Mouse (Mus musculus) thymus, postnatal 14 days (tissue): ENCODE data around the gene Cilp2.
A peak's percentile ranks its signal among the peaks of the same experiment; 100 is the strongest.

Experiments
- DNase-seq: peaks from one replicate; pipeline ENCODE4 v3.0.0; 2021

The Cilp2 gene

DNA sequence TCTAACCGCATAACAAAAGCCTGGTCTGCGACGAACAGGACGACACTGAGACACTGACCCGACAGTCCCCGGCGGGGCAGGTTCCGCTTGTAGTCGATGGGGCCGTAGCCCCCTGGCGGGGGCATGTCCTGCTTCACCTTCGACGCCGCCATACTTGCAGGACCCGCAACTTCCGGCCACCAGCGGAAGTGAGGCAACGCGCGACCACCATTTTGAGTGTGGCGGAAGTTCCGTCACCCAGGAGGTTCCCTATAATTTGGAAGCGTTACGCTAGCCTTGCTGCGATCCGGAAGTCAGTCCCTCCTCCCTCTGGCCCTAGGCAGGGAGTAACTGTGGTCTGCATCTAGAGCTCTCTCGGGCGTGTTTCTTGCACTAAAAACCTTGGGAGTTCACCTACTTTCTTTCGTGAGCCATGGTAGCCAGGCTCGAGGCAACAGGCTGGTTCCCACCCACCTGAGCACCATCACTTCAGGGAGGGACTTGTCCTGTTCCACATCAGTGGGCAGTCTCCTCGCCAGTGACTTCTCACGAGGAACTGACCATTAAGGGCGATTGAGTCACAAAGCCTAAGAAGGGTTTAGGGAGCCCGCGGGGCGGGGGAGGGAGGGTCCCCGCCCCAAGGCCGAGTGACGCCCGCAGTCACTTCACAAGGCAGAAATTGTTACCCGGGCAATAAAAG, 14.1 kb upstream of the Cilp2 start:
- peak; percentile 97 for DNase-seq

DNA sequence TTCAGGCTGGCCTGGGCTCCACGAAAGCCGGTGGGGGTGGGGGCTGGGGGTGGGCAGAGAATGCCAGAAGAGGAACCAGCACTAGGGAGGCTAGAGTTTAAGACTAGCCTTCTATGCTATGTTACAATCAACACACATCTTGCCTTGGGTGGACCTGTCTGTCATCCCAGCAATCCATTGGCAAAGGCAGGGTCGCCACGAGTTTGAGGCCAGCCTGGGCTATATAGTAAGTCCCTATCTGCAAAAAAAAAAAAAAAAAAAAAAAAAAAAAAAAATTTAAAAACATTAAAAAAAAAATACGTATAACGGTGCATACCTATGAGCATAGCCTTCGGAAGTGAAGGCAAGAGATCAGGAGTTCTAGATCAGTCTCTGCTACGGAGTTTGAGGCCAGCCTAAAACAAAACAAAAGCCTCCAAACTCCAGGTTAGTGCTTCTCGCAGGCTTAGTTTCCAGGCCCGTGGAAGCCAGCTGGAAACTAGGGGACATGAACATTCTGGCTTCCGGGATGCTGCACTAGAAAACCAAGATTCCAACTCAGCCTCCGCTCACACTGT, 13.5 kb upstream of the Cilp2 start:
- no peak for DNase-seq

DNA sequence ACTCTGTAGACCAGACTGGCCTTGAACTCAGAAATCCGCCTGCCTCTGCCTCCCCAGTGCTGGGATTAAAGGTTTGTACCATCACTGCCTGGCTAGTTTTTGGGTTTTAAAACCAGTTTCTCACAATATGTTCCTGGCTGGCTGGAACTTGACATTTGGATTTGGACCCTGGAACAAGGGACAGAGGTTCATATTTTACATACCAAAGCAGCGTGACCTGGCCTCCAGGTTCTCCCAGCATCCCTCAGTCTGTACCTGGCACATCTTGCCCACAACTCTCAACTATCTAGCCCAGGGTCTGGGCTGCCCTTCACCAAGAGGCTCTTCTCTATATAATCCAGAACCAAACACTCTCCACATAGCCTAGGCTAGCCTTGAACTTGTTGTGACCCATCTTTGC, 12.4 kb upstream of the Cilp2 start:
- no peak for DNase-seq

DNA sequence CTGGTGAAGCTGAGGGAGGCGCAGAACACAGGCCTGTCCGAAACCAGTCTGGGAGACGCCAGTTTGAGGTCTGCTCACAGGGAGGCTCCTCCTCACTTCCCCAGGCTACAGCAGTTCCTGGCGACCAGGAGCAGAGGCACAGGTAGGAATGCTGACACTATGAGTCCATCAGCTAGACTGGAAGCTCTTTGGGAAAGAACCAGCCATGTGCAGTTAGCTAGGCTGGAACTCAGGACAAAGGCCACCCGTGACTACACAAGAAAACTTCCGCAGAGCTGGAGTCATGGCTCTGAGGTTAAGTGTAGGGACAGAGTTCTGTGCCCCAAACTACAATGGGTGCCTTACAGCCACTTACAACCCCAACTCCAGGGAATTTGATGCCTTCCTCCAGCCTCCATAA, 10.4 kb upstream of the Cilp2 start:
- no peak for DNase-seq

DNA sequence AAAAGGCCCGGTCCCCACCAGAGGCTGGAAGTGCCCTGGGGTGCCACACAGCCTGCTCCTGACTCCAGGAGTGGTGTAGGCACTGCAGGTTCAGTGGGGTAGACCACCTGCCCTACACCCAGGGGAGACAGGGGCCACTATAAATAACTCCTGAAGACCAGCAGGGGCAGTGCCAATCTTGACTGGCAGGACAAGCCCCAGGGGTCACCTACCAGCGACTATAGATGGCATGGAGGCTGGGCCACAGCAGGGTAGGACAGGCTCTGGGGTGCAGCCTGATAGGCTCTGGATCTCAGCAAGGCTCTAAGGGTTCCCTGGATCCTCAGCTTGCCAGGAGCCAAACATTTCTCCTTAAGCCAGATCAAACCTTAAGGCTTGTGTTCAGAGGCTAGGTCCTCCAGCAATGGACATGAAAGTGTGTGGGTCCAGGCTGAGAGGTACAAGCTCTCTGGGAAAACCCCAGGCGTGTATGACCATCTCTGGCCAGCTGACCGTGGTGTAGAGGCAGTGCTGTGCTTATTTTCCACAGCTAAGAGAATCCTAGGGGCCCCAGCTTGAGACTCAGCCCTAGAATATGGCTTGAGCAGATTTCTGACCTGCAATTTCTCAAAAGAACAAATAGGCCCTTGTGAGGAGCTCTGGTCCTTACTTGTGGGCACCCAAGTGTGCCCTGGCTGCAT, 8.4 kb upstream of the Cilp2 start:
- no peak for DNase-seq

DNA sequence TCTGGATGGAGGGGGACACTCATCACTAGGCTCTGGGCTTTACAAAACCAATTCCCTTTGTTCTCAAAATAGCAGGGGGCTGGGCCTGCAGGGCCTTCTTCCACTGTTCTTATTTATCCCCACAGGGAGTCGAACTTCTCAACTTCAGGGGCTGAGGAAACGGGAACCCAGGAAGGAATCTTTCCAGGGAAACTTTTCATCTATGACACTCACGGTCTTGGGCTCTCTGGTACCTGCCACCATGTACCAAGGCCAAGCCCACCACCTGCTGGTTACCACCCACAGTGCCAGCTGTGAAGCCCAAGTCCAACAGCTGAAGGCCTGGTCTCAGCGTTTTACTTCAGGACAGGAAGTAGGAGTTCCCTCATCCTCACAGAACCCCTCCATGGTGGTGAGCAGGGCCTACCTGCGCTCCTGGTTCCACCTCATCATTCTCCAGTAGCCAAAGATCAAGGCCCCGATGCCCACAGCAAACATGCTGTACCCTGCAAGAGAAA, 7.4 kb upstream of the Cilp2 start:
- no peak for DNase-seq

DNA sequence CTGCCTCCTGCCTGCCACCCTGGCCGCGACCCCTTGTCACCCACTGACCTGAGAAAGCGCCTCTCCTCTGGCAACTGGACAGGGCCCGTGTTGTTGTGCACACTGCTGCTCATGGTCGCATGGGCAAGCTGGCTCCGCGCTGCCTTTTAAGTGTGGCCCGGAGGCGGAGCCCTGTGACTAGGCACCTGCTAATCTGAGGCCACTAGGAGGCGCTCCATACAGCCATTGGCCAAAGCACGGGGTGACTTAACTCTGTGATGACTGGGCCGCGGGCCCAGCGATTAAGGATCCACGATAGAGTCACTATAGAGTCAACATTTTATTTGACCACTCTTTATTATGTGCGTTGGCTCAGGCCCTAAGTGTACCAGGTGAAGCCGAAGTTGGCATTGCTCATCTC, 6.4 kb upstream of the Cilp2 start:
- peak; percentile 49 for DNase-seq

DNA sequence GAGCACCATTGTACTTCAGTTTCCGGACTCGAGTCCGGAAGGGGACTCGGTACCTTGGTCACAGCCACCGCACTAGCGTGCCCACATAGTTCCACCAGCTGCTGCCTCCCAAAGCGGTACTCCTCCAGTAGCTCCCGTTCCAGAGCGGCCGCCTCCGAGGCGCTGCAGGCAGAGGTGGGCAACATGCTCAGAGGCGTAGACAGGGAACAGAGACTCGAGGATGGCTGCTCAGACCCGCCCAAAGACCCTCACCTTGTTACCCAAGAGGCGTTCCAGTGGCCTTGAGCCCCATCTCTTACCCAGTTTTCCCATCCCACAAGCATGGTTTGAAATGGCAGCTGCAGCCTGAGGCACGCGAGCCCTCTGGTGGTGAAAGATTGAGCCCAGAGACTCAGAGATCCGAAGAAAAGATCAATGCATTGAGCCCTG, 3.3 kb upstream of the Cilp2 start:
- peak; percentile 50 for DNase-seq

DNA sequence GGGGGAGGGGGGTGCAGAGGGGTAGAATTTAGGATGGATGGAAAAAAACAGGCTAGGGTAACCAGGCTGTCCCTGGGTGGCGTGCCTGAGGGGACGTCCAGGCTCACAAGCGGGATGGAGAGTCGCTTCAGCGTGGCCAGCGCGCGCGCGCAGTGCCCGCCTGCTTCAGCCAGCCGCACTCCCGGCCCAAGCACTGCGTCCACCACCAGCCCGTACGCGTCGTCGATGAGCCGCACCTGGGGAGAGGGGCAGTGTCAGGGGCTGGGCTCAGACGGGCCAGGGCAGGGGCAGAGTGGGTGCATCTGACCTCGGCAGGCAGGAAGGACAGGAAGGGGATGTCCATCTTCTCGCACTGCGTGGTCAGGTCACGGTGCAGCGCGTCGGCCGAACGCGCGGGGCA, 1.4 kb upstream of the Cilp2 start:
- DNase-seq, result no peak

DNA sequence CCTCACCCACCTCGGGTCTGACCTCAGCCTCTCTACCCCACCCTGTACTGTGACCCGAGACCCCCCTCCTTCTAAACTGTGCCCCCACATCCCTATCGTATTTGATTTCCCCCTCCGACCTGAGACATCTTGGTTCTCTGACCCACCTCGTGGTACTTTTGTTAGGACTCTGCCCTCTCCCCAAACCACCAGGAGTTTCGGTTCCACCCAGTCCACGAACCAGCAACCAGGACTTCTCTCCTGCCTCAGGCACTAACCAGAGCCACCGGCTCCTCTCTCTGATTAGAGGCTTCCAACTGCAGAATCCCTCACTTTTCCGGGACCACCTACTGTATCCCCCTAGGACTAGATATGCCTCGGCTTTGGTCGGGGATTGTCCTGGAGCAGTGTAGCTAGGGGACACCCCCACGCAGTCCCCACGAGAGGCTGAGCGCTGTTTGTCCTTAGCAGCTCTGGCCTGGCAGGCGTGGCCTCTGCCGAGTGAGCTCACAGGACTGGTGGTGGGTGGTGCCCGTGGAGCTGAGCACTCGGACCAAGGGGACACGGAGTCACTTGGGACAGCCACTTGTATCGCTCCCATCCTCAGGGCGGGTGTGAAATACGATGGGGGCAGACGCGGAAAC, 868 bp upstream of the Cilp2 start:
- no peak for DNase-seq

DNA sequence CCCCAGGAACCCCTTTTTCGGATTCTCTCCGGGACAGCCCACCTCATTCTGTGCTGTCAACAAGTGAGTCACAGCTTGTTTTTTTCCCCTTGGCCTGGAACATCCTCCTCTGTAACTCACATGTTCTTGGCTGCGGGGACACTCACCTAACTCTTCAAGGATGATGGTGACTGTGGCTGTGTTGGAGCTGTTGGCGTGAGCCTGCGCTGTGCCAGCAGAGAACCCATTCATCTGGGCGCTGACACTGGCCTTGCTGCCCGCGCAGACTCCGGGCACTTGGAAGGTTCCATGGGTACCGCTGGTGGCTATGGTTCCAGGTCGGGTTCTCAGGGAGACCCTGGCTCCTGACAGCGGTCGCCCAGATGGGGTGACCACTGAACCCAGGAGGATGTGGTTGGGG, 3.3 kb downstream of the Cilp2 start:
- no peak for DNase-seq

DNA sequence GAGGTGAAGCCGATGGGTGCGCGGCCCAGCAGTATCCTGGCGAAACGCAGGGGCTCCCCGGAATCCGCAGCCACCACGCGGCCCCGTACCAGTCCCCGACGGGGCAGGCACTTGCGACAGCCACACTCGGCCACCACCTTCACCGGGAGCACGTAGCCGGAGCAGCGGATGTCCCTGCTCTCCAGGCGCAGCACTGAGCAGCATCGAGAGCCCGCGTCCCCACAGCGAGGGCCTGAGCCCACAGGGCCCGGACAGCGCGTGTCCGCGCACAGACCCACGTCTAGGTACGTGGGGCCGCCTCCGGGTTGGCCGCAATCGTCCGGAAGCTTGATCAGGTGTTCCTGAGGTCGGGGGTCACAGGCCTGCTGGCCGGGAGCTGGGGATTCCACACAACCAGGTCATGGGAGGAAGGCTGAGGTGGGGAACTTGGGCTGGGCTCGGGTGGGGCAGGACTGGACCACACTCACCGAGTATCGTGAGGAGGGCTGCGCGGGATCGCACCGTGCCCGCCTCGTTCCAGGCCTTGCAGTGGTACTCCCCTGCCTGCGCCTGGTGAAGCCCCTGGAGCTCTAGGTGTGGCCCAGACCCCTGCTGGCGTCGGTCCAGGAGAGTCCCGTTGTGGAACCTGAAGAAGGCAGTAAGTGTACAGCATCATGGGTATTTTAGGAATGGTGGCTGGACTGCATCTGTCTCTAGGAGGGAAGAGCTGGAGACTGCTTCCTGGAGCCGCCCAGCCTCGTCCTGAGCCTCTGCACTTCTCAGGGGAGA, 4.5 kb downstream of the Cilp2 start:
- no peak for DNase-seq

DNA sequence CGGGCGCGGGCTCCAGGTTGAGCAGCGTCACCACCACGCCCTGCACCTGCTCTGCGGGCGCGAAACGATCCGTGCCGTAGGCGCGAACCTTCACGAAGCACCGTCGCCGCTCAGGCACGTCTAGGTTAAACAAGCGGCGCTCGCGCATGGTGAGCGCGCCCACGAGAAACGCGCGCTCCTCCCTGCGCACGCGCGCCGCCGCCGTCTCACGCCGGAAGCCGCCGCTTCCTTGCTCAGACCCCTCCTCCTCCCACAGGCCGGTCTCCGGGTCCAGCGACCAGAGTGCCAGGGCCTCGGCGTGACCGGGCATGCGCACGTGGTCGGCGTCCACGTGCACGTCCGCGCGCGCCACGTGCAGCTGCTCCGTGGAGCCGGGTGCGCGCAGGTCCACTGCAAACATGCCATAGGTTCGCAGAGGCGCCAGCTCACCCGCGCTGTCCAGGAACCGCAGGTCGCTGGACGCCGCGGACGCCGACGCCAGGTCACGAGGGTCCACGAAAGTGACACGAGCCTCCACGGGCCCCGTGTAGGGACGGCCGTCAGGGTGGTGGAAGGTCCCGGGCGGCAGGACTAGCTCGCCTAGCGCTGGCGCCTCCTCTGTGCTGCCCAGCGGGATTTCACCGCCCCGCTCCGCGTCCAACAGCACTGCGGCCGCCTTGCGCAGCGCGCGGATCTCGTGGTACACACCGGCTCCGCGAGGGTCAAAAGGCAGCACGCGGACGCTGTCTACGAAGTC, 5.3 kb downstream of the Cilp2 start:
- DNase-seq, result peak; percentile 55

DNA sequence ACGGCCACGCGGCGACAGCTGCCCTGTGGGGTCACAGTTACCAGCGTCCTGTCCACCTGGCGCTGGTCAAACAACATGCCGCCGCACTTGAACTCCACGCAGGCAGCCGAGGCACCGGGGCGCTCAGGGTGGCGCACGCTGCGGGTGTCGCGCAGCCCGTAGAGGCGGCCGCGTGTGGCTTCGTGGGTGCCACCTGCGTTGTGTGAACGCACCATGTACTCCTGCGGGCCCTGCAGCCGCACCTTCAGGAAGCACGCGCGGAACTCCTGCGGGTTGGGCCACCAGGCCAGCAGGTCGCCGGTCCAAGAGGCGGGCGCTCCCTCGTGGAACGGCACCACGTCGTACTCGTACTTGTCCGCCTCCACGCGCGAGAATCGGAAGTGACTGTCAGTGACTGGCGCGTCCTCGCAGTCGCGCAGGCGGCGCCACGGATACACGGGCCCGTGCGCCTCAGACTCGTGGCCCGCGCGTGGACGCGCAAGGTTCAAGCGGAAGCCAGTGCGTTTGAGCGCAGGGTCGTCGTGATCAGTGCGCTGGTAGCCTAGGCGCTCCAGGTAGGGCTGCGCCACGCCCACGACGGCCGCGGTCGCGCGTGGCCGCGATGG, 6.1 kb downstream of the Cilp2 start:
- DNase-seq, result no peak

DNA sequence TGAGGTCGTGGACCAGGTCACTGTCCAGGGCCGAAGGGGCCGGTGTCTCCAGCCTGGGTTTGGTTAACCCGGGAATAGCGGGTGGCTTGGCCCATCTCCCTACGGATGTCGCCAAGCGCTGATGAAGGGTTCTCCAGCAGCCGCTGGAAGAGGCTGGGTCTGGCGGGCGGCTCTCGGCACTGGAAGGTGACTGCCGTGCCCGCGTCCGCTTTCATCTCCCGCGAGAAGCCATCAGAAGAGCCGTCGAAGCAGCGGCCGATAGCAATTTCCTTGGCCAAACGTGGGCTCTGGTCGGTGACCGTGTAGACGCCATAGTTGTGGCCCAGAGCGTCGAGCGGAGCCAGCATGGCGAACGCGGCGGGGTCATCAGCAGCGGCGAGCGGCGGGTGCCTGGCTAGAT, 6.6 kb downstream of the Cilp2 start:
- DNase-seq, result no peak

DNA sequence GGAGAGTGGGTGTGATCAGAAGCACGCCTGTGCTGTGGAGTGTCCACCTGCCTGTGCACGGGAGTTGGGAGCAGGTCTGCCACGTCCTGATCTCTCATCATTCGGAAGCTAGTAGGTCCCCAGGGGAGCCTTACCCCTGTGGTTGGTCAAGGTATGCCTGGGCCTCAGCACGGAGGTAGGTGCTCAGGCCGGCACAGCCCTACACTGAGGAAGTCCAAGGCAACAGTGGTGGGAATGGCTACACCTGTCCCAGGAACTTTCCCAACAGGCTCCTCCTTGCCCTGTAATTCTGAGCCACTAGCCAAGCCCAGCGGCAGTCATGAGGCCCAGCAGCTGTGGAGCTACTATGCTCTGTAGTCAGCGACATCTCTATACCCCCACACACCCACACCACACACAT, 7.8 kb downstream of the Cilp2 start:
- DNase-seq, result no peak

DNA sequence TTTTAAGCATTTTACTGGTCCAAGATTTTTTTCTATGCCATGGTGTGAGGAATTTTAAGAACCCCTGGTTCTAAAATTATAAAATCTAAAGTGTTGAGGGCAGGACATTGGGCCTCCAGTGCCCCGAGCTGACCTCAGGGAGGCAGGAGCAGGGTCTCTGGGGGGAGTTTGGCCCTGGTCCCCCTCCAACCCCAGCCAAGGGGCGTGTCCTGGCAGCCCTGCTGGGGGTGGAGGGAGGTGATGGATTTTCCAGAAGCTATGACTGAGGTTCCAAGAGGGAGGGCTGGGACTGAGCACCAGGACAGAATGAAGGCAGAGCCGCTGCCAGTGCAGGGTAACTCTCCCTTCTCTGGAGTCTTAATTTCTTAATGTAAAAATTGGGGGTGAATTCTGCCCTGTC, 9.5 kb downstream of the Cilp2 start:
- DNase-seq, result no peak

DNA sequence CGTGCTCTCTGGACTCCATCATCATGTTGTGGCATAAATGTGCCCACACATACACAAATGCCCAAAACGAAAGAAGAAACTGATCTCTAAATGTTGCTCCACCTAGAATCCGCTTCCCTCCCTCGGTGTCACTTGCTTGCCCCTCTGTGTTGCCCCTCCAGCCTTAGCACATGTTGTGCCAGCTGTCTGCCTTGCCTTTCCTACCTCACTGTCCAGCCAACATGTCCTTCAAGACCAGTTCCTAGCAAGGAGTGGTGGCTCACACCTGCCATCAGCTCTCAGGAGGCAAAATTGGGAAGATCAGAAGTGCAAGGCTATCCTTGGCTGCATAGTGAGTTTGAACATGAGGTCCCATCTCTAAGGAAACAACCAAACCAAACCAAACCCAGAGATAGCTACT, 10.1 kb downstream of the Cilp2 start:
- no peak for DNase-seq

DNA sequence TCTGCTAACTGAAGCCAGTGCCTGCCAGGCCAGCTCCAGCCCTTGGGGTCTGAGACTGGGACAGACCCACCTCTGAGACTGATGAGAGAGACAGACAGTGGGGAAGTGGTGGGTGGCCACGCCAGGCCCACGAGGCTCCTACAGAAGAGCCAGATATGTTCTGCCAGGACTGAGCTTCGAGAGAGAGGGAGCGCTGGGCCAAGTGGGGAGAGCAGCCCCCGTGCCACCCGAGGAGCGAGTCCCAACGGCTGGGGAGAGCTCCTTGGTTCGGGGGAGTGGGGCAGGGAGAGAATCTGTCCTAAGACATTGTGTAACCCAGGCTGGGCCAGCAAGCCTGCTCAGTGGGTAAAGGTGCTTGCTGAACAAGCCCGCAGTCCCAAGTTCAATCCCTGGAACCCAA, 10.5 kb downstream of the Cilp2 start:
- DNase-seq, result no peak

DNA sequence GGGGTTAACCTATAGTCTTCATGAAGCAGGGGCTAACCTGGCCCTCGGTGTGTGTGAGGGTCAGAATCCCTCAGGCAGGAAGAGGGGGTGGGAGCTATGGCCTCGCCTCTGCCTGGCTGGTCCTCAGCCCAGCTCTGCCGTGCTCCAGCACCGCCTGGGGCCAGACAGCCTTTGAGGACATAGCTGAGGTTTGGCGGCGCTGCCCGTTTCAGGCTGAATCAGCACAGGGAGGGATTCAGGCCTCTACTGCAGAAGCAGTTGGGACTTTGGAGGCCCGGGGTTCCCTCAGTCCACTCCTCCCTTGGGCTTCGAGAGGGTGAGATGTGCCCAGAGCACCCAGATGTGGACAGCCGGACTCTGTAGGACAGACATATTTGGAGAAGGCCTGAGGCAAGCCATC, 11.4 kb downstream of the Cilp2 start:
- DNase-seq, result no peak

DNA sequence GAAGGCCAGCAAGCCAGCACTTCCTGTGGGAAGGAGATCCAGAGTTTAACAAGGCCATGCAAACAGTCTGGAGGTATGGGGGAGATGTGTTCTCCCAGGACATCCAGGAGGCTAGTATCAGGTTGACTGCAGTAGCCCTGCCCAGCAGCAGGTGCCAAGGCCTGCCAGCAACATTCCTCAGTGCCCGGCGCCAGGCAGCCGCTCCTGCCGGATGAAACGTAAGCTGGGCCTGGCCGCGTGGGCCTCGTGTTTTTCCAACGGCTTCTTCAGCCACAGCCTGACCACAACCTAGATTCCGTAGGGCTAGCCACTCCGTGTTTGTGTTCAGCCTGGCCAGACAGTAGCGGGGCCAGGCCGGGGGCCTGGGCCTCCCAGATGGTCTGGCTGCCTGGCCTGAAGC, 12.8 kb downstream of the Cilp2 start:
- no peak for DNase-seq

DNA sequence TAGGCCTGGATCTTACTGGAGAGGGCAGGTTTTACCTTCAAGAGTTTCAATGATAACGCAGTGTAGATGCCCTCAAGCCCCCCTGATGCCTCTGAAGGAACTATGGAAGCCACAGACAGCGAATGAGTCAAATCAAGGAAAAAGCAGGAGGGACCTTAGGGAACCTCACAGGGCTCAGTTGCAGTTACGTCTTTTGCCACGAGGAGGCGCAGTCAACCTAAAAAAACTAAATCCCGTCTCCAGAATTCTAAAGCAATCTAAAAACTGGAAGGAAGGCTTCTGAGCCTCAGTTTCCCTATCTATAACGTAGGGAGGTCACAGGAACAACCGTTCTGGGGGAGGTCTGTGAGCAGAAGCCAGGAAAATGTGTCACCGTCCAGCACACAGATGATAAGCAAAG, 13.3 kb downstream of the Cilp2 start:
- DNase-seq, result peak; percentile 57
